Mouse (Mus musculus) cerebellum, adult 2 months (tissue): ENCODE results near the gene Rpap1. TPM values are rescaled to one million over a fixed set of nuclear protein-coding genes. Genes with fewer than 3 reads are reported as not detected.

Experiments
- DNase-seq, 2 experiments: peaks; one replicate each; pipeline ENCODE4 v3.0.0; 2021
- H3K27ac ChIP-seq: fragments of 200-500 bp; 2 replicates; pipeline ENCODE4 v1.5.1; 2012; ENCODE audit warnings: low read length, control low read depth, inconsistent platforms; ENCODE audit not compliant: insufficient read depth
- H3K27me3 ChIP-seq: fragments of 200-500 bp; 2 replicates; pipeline ENCODE4 v1.6.1; 2012; ENCODE audit warnings: inconsistent platforms, mild to moderate bottlenecking, low read length, moderate library complexity; ENCODE audit not compliant: control insufficient read depth, insufficient read depth
- H3K4me1 ChIP-seq: fragments of 200-500 bp; 2 replicates; pipeline ENCODE4 v1.6.1; 2011; ENCODE audit warnings: low read length; ENCODE audit not compliant: control insufficient read depth, insufficient read depth
- H3K4me3 ChIP-seq: fragments of 200-500 bp; replicated peaks from 2 replicates; pipeline ENCODE3; 2011; ENCODE audit warnings: mild to moderate bottlenecking, low read depth, low read length, control low read depth; ENCODE audit not compliant: insufficient read depth
- CTCF ChIP-seq: fragments of 200-500 bp; IDR thresholded peaks from 2 replicates; pipeline ENCODE4 v1.5.1; 2011; ENCODE audit warnings: low read depth, mild to moderate bottlenecking, control low read depth, low read length, moderate library complexity, borderline replicate concordance; ENCODE audit not compliant: insufficient read depth
- POLR2A ChIP-seq: fragments of 200-500 bp; IDR thresholded peaks from 2 replicates; pipeline ENCODE4 v1.6.1; 2011; ENCODE audit warnings: low read length, control low read depth, borderline replicate concordance; ENCODE audit not compliant: insufficient read depth
- WGBS: fragments of 180-500 bp; shearing (Covaris S2); methylation state at CpG from one replicate; pipeline ENCODE4 v1.1.7; 2018; 5-methylcytosine and 5-hydroxymethylcytosine counted together
- polyA plus RNA-seq: library from polyadenylated mRNA; depleted of rRNA; stranded (reverse); fragments of >200 nt; gene quantifications from 2 replicates; pipeline ENCODE4 v1.2.3, GENCODE M21; 2012

Gene Rpap1
- polyA plus RNA-seq, 1 experiment, result 15.9 TPM

- 16% methylated on average over 6 of the region's 6 CpGs for WGBS
- DNase-seq, result peak in 1 of 2 experiments; percentile 35
- peak overlapping the region; percentile 77 for H3K27ac ChIP-seq
Measured at GRCm38 (mm10) chr2:119803618-119804274, 16.4 kb upstream of the Rpap1 start.

GRCm38 (mm10) chr2:119802767-119803617 is 15.7 kb upstream of the Rpap1 start:
- peak overlapping the region; percentile 77 for H3K27ac ChIP-seq

More at GRCm38 (mm10) chr2:119803618-119804274, 16.4 kb upstream of the Rpap1 start:
- TF ChIP-seq POLR2A (no peak), CTCF (no peak)
- Histone ChIP-seq H3K4me1 (peaks cover 49% of the 10 kb centered on the region), H3K4me3 (peak overlapping the region; percentile 1), H3K27me3 (no peaks in the 10 kb centered on the region)

GRCm38 (mm10) chr2:119800876-119801846 is 13.8 kb upstream of the Rpap1 start:
- peaks cover 48% of the 10 kb centered on the region for H3K4me1 ChIP-seq
- H3K27me3 ChIP-seq, result no peaks in the 10 kb centered on the region
- H3K4me3 ChIP-seq, result peak overlapping the region; percentile 100
- peak overlapping the region; percentile 94 for H3K27ac ChIP-seq
- TF ChIP-seq CTCF (no peak), POLR2A (0 out of 2 replicates have a peak, but pooled peaks have one; percentile 36)
- peak; percentile 85 to 95 for DNase-seq
- 35% methylated on average over 15 of the region's 15 CpGs for WGBS

More at GRCm38 (mm10) chr2:119802767-119803617, 15.7 kb upstream of the Rpap1 start:
- Histone ChIP-seq H3K27me3 (no peaks in the 10 kb centered on the region), H3K4me3 (peak overlapping the region; percentile 1), H3K4me1 (peaks cover 54% of the 10 kb centered on the region)
- peak in 1 of 2 experiments; percentile 44 for DNase-seq
- TF ChIP-seq POLR2A (no peak), CTCF (no peak)
- 22% methylated on average over 10 of the region's 10 CpGs for WGBS

GRCm38 (mm10) chr2:119799961-119800550 is 12.7 kb upstream of the Rpap1 start:
- TF ChIP-seq CTCF (no peak), POLR2A (no peak)
- WGBS, result under 1% methylated on average over 27 of the region's 27 CpGs
- Histone ChIP-seq H3K4me1 (peaks cover 41% of the 10 kb centered on the region), H3K27me3 (no peaks in the 10 kb centered on the region), H3K4me3 (peak overlapping the region; percentile 100), H3K27ac (peak overlapping the region; percentile 94)
- peak in 1 of 2 experiments; percentile 75 for DNase-seq

GRCm38 (mm10) chr2:119799181-119799960 is 12.0 kb upstream of the Rpap1 start:
- TF ChIP-seq CTCF (no peak), POLR2A (0 out of 2 replicates have a peak, but pooled peaks have one; percentile 25)
- Histone ChIP-seq H3K27me3 (no peaks in the 10 kb centered on the region), H3K27ac (peak overlapping the region; percentile 94), H3K4me3 (peak overlapping the region; percentile 100), H3K4me1 (peaks cover 34% of the 10 kb centered on the region)
- peak; percentile 76 to 78 for DNase-seq
- WGBS, result under 1% methylated on average over 59 of the region's 89 CpGs

- H3K27ac ChIP-seq, result no peak overlapping the region; the same call in 1 of the 2 replicates
- peak overlapping the region; percentile 100 for H3K4me3 ChIP-seq
- peaks cover 25% of the 10 kb centered on the region for H3K4me1 ChIP-seq
- WGBS, result 5% methylated on average over 13 of the region's 13 CpGs
- TF ChIP-seq CTCF, result peak; percentile 43; the same call in 1 of the 2 replicates
- no peak for TF ChIP-seq POLR2A
- DNase-seq, result peak; percentile 68
- H3K27me3 ChIP-seq, result no peaks in the 10 kb centered on the region
Measured at GRCm38 (mm10) chr2:119798246-119798927, 11.1 kb upstream of the Rpap1 start.
